Mouse (Mus musculus) bone marrow, adult 2 months (tissue): ENCODE measurements around the gene C1qtnf12. TPM values are rescaled to one million over a fixed set of nuclear protein-coding genes. Genes with fewer than 3 reads are reported as not detected.

ENCODE experiments used
- H3K27ac ChIP-seq: fragments of 200-500 bp; 2 replicates; pipeline ENCODE4 v1.5.1; 2012; ENCODE audit warnings: low read depth, mild to moderate bottlenecking, control low read depth, inconsistent platforms, low read length; ENCODE audit not compliant: control insufficient read depth, poor library complexity, insufficient read depth
- H3K4me1 ChIP-seq: fragments of 200-500 bp; 2 replicates; pipeline ENCODE4 v1.6.1; 2011; ENCODE audit warnings: low read length; ENCODE audit not compliant: control insufficient read depth, insufficient read depth
- H3K4me3 ChIP-seq: fragments of 200-500 bp; replicated peaks from 2 replicates; pipeline ENCODE3; 2011; ENCODE audit warnings: mild to moderate bottlenecking, low read depth, low read length, control low read depth; ENCODE audit not compliant: control insufficient read depth
- CTCF ChIP-seq: fragments of 200-500 bp; IDR thresholded peaks from 2 replicates; pipeline ENCODE4 v1.5.1; 2011; ENCODE audit warnings: low read length, control low read depth; ENCODE audit not compliant: control insufficient read depth, insufficient read depth
- POLR2A ChIP-seq: fragments of 200-500 bp; IDR thresholded peaks from 2 replicates; pipeline ENCODE4 v1.6.1; 2011; ENCODE audit warnings: low read depth, mild to moderate bottlenecking, control low read depth, low read length, borderline replicate concordance; ENCODE audit not compliant: control insufficient read depth
- WGBS: fragments of 180-500 bp; shearing (Covaris S2); methylation state at CpG from one replicate; pipeline ENCODE4 v1.1.7; 2018; 5-methylcytosine and 5-hydroxymethylcytosine counted together
- polyA plus RNA-seq: library from polyadenylated mRNA; stranded (reverse); fragments of >200 nt; gene quantifications from 2 replicates; pipeline ENCODE4 v1.2.4, GENCODE M21; 2011; ENCODE audit warnings: low replicate concordance; ENCODE audit not compliant: missing spikeins, insufficient read depth, insufficient read length

The C1qtnf12 gene
- polyA plus RNA-seq, 1 experiment = 132 TPM

DNA sequence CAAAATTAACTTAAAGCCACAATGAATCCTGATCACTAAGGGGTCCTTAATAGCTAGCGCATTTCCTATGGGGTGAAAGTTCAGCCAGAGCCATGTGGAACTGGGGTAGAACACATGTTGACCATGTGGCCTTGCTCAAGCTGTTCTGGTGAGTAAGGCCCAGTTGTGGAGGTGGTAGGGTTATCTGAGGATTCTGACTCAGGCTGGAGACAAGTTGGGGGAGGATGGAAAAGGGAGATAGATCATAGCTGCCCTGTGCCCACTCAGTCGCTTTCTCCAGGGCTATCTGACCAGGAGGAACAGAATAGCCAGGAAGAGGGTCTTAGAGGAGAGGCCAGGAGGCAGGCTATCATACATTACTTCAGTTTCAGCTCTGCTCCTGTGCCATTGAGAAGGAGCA, 52.3 kb downstream of the C1qtnf12 start:
- TF ChIP-seq POLR2A (no peak), CTCF (no peak)
- WGBS = 89% methylated on average over 2 of the region's 2 CpGs
- Histone ChIP-seq H3K27ac (no peak overlapping the region), H3K4me1 (no peaks in the 10 kb centered on the region; the same call in 1 of the 2 replicates), H3K4me3 (no peak overlapping the region)

Other genes with a start within 250 kb of the C1qtnf12 start
- 0.47 and 3.0 TPM in 2 replicates for gene Tmem240, start 227.5 kb upstream of the C1qtnf12 start, polyA plus RNA-seq
- 31.8 and 32.9 TPM in 2 replicates for gene Atad3a, start 201.2 kb upstream of the C1qtnf12 start, polyA plus RNA-seq
- gene Vwa1, start 187.6 kb upstream of the C1qtnf12 start, polyA plus RNA-seq = 0.97 TPM in 1 of 2 replicates, not detected in the other
- gene Tmem88b, start 176.4 kb upstream of the C1qtnf12 start, polyA plus RNA-seq = 0.93 and 1.1 TPM in 2 replicates
- gene Ankrd65, start 171.9 kb upstream of the C1qtnf12 start, polyA plus RNA-seq = 1.1 TPM in 1 of 2 replicates, not detected in the other
- gene Mrpl20, start 159.4 kb upstream of the C1qtnf12 start, polyA plus RNA-seq = 146 and 244 TPM in 2 replicates
- gene Ccnl2, start 149.8 kb upstream of the C1qtnf12 start, polyA plus RNA-seq = 92.0 and 149 TPM in 2 replicates
- gene Aurkaip1, start 131.0 kb upstream of the C1qtnf12 start, polyA plus RNA-seq = 53.9 and 114 TPM in 2 replicates
- gene Mxra8, start 122.6 kb upstream of the C1qtnf12 start, polyA plus RNA-seq = 8.1 and 12.4 TPM in 2 replicates
- 21.0 and 50.2 TPM in 2 replicates for gene Dvl1, start 114.9 kb upstream of the C1qtnf12 start, polyA plus RNA-seq
- 0.42 TPM in 1 of 2 replicates, not detected in the other for gene Tas1r3, start 99.0 kb upstream of the C1qtnf12 start, polyA plus RNA-seq
- gene Cptp, start 92.9 kb upstream of the C1qtnf12 start, polyA plus RNA-seq = 2.8 and 5.9 TPM in 2 replicates
- gene Ints11, start 92.8 kb upstream of the C1qtnf12 start, polyA plus RNA-seq = 22.2 and 49.5 TPM in 2 replicates
- 5.2 and 18.4 TPM in 2 replicates for gene Pusl1, start 70.5 kb upstream of the C1qtnf12 start, polyA plus RNA-seq
- gene Acap3, start 70.5 kb upstream of the C1qtnf12 start, polyA plus RNA-seq = 15.1 and 30.6 TPM in 2 replicates
- 63.5 and 71.8 TPM in 2 replicates for gene Ube2j2, start 18.5 kb upstream of the C1qtnf12 start, polyA plus RNA-seq
- gene B3galt6, start 30.3 kb downstream of the C1qtnf12 start, polyA plus RNA-seq = 1.8 and 2.0 TPM in 2 replicates
- 60.1 and 111 TPM in 2 replicates for gene Sdf4, start 30.6 kb downstream of the C1qtnf12 start, polyA plus RNA-seq
- gene Tnfrsf4, start 51.5 kb downstream of the C1qtnf12 start, polyA plus RNA-seq = 6.4 and 12.4 TPM in 2 replicates
- gene Tnfrsf18, start 63.8 kb downstream of the C1qtnf12 start, polyA plus RNA-seq = 7.9 and 8.0 TPM in 2 replicates
- not detected in 2 replicates for gene Ttll10, start 97.1 kb downstream of the C1qtnf12 start, polyA plus RNA-seq
- 18.8 and 30.8 TPM in 2 replicates for gene 9430015G10Rik, start 147.7 kb downstream of the C1qtnf12 start, polyA plus RNA-seq
- gene Rnf223, start 168.2 kb downstream of the C1qtnf12 start, polyA plus RNA-seq = 0.85 TPM in 1 of 2 replicates, not detected in the other
- gene Agrn, start 235.2 kb downstream of the C1qtnf12 start, polyA plus RNA-seq = 21.5 and 37.5 TPM in 2 replicates
- gene Isg15, start 238.5 kb downstream of the C1qtnf12 start, polyA plus RNA-seq = 134 and 235 TPM in 2 replicates
- gene AW011738, start 241.0 kb downstream of the C1qtnf12 start, polyA plus RNA-seq = 8.2 and 9.5 TPM in 2 replicates